Mouse (Mus musculus) CH12.LX (cell line): ENCODE results near the gene Btf3.

ENCODE experiments used
- CHD2 ChIP-seq: IDR thresholded peaks from 2 replicates; pipeline ENCODE4 v1.6.1; 2011; ENCODE audit warnings: low read length, improper control_type of control experiment
- CTCF ChIP-seq, 2 experiments: IDR thresholded peaks in 1 of 2; conservative IDR thresholded peaks in 1 of 2; 2 replicates each; pipeline ENCODE4 v1.5.1; 2011 to 2012; ENCODE audit warnings: low read depth in 2 of 2, low read length in 2 of 2, improper control_type of control experiment in 1 of 2, inconsistent platforms in 1 of 2, mild to moderate bottlenecking in 1 of 2, moderate library complexity in 1 of 2
- EP300 ChIP-seq: IDR thresholded peaks from 2 replicates; pipeline ENCODE4 v1.6.1; 2011; ENCODE audit warnings: low read length, improper control_type of control experiment
- GABPA ChIP-seq: IDR thresholded peaks from 2 replicates; pipeline ENCODE4 v1.6.1; 2012; ENCODE audit warnings: low read depth, low read length, improper control_type of control experiment, inconsistent platforms; ENCODE audit not compliant: insufficient replicate concordance
- HCFC1 ChIP-seq: IDR thresholded peaks from 2 replicates; pipeline ENCODE4 v1.6.1; 2012; ENCODE audit warnings: low read depth, mild to moderate bottlenecking, inconsistent platforms, low read length, improper control_type of control experiment
- IRF4 ChIP-seq: IDR thresholded peaks from 2 replicates; pipeline ENCODE4 v1.6.1; 2014; ENCODE audit warnings: low read depth, mild to moderate bottlenecking, inconsistent platforms, low read length, improper control_type of control experiment
- JUND ChIP-seq: conservative IDR thresholded peaks from 2 replicates; pipeline ENCODE4 v1.6.1; 2011; ENCODE audit warnings: low read depth, low read length, improper control_type of control experiment
- KAT2A ChIP-seq: IDR thresholded peaks from 2 replicates; pipeline ENCODE4 v1.6.1; 2012; ENCODE audit warnings: low read length, improper control_type of control experiment, inconsistent platforms; ENCODE audit not compliant: insufficient replicate concordance
- NELFE ChIP-seq: IDR thresholded peaks from 2 replicates; pipeline ENCODE4 v1.6.1; 2011; ENCODE audit warnings: low read depth, low read length, improper control_type of control experiment
- POLR2A ChIP-seq: IDR thresholded peaks from 2 replicates; pipeline ENCODE4 v1.6.1; 2011; ENCODE audit warnings: low read depth, mild to moderate bottlenecking, improper control_type of control experiment, low read length
- TBP ChIP-seq: conservative IDR thresholded peaks from 2 replicates; pipeline ENCODE4 v1.6.1; 2011; ENCODE audit warnings: low read depth, low read length, improper control_type of control experiment
- UBTF ChIP-seq: IDR thresholded peaks from 2 replicates; pipeline ENCODE4 v1.6.1; 2012; ENCODE audit warnings: low read depth, mild to moderate bottlenecking, inconsistent platforms, low read length, improper control_type of control experiment, moderate library complexity

GRCm38 (mm10) chr13:98264111-98264510 lies 52.7 kb downstream of the Btf3 start:
- no peak for TF ChIP-seq HCFC1
- TF ChIP-seq EP300 = no peak
- TF ChIP-seq CTCF (conservative IDR thresholded peaks at IDR 0.05 in 1 of 2, IDR thresholded peaks at IDR 0.05 in 1 of 2; ENCODE audit: low read depth in 2 of 2, low read length in 2 of 2) = no peak
- no peak for TF ChIP-seq POLR2A
- TF ChIP-seq IRF4 = no peak
- no peak for TF ChIP-seq NELFE
- no peak for TF ChIP-seq UBTF
- TF ChIP-seq JUND = no peak
- TF ChIP-seq GABPA = no peak
- no peak for TF ChIP-seq CHD2
- no peak for TF ChIP-seq TBP
- no peak for TF ChIP-seq KAT2A
